Mouse (Mus musculus): ENCODE results near the gene Acsm2. TPM values are rescaled to one million over a fixed set of nuclear protein-coding genes. Genes with fewer than 3 reads are reported as not detected.

The Acsm2 gene
- polyA plus RNA-seq (2012; rRNA removed): not detected in 2 replicates

DNA sequence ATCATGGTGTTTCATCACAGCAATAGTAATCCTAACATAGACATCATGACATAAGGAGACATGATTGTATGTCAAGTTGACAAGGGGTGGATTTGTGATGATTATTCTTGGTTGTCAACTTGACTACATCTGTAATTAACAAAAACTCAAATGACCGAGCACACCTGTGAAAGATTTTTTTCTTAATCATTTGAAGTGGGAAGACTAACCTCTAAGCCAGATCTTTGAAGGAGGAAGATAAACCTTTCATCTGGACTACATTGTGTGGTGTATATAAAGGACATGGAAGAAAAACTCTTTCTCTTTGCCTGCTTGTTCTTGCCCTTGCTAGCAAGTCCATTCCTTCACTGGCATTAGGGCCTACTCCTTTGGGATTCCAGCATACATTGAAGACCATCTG lies at the start of gene Acsm2:
Acsm2 (plus strand) TSS at position 301 of the 400 bp plus-strand sequence.
- TF ChIP-seq CTCF (IDR thresholded peaks at IDR 0.05; ENCODE audit: borderline replicate concordance, extremely low read depth, insufficient read depth, insufficient read length) (no peak), POLR2A (IDR thresholded peaks at IDR 0.05; ENCODE audit: borderline replicate concordance, extremely low read depth, insufficient read depth, insufficient read length, poor library complexity, severe bottlenecking) (no peak)
- DNase-seq (ENCODE audit: low read depth): no peak

DNA sequence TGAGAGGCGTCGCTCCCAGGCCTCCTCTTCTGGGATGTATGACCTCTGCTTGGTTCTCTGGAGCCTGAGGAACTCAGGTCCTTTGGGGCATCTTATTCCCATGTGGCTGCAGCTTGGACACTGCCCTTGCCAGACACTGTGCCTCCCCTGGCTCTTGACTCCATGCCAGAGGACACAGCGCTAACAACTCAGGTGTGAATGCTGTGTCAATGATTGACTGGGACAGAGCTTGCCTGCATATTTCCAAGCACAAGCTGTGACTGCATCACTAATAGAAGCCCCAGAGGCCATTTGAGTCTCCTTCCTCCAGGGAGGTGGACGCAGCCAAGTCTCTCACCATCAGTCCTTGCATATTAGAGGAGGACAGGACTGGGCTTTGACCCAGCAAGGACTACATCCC lies 43.0 kb upstream of the Acsm2 start:
- TF ChIP-seq CTCF (IDR thresholded peaks at IDR 0.05; ENCODE audit: borderline replicate concordance, extremely low read depth, insufficient read depth, insufficient read length): no peak
- no peak for TF ChIP-seq POLR2A (IDR thresholded peaks at IDR 0.05; ENCODE audit: borderline replicate concordance, extremely low read depth, insufficient read depth, insufficient read length, poor library complexity, severe bottlenecking)
- no peak for DNase-seq (ENCODE audit: low read depth)

DNA sequence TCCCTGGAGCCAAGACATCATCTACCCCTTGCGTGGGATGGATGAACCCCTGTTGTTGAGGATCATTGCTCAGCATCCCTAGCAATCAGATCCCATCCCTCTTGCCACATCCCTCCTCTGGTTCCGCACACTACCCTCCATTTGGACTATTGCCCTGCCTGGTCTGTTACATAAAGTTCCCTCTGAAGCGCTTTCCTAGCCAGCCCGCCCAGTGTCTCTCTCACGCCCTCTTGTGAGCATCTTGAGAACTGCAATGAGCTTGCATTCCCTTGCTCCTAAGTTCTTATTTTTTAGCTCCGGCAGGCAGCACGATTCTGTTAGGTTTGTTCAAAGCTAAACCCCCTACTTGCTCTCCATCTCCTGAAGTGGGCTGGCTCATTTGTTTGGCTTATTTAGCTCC lies 41.1 kb upstream of the Acsm2 start:
- TF ChIP-seq POLR2A (IDR thresholded peaks at IDR 0.05; ENCODE audit: borderline replicate concordance, extremely low read depth, insufficient read depth, insufficient read length, poor library complexity, severe bottlenecking) (no peak), CTCF (IDR thresholded peaks at IDR 0.05; ENCODE audit: borderline replicate concordance, extremely low read depth, insufficient read depth, insufficient read length) (peak; percentile 80)
- peak; percentile 69 for DNase-seq (ENCODE audit: low read depth)

DNA sequence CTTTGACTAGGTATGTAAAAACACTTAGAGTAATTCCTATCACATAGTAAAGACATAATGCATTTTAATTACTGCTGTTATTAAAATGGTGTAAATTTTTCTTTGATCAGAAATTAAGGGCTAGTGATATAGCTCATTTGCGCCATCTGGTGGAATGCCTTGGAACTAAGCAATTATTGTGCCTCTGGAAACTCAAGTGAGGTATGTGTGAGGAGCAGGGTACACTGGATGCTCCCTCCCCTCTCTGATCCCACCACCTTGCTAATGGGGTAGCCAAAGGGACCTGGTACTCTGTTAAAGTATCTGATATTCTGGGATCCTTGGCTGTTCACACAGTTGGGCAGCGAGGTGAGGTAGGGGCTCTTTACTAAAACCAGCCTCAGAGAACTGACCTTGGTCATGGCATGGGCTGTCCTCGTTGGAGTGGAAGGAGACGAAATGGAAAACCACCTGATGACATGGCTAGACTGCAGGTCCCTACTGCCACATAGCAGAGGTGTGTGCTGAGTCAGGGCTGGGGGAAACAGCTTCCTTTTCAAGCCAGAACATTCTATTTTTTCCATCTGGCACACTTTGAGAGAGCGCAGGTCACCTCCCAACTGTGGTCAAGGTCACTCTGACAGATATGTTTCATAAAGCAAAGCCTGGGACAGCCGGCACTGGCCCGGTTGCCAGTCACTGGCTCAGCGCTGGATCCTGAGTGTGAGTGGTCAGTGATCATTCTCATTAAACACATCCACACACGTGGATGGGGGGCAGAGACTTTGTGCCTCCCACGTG lies 38.5 kb upstream of the Acsm2 start:
- peak; percentile 62; the same call in 1 of the 2 replicates for TF ChIP-seq CTCF (IDR thresholded peaks at IDR 0.05; ENCODE audit: borderline replicate concordance, extremely low read depth, insufficient read depth, insufficient read length)
- no peak for TF ChIP-seq POLR2A (IDR thresholded peaks at IDR 0.05; ENCODE audit: borderline replicate concordance, extremely low read depth, insufficient read depth, insufficient read length, poor library complexity, severe bottlenecking)
- peak; percentile 62 for DNase-seq (ENCODE audit: low read depth)

DNA sequence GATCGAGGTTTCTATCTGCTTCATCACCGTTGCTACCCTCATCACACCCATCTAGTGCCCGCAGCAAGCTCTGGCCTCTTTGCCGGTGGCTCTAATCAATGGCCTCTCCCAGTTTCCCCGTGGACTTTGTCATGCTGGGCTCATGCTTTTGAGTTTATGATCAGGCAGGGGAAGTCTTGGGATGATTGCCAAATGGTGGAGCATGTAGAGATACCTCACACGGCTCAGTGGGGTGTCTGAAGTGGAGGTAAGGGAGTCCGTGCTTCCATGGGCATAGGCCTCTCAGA lies 37.9 kb upstream of the Acsm2 start:
- no peak for TF ChIP-seq CTCF (IDR thresholded peaks at IDR 0.05; ENCODE audit: borderline replicate concordance, extremely low read depth, insufficient read depth, insufficient read length)
- no peak for TF ChIP-seq POLR2A (IDR thresholded peaks at IDR 0.05; ENCODE audit: borderline replicate concordance, extremely low read depth, insufficient read depth, insufficient read length, poor library complexity, severe bottlenecking)
- DNase-seq (ENCODE audit: low read depth): no peak

DNA sequence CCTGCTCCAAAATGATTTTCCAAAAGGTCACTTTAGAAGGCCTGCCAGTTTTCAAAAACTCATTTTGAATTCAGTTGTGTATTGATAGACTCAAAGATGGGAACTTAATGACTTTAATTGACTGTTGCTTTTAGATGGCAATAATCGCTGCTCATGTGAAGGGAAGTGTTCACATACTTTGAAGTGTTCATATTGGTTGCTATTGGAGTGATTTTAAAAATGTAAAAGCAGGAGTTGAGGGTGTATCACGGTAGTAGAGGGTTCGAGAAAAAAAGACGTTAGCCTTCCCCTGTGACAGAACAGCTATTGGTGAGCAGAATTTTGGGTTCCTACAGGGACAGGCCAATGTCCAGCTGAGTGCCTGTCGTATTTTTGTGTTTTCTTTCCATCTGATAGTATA lies 35.0 kb upstream of the Acsm2 start, which contains the start of gene Acsm5:
Acsm5 (plus strand) TSS at position 301 of the 400 bp plus-strand sequence.
- TF ChIP-seq POLR2A (IDR thresholded peaks at IDR 0.05; ENCODE audit: borderline replicate concordance, extremely low read depth, insufficient read depth, insufficient read length, poor library complexity, severe bottlenecking) (no peak), CTCF (IDR thresholded peaks at IDR 0.05; ENCODE audit: borderline replicate concordance, extremely low read depth, insufficient read depth, insufficient read length) (no peak)
- DNase-seq (ENCODE audit: low read depth): no peak

DNA sequence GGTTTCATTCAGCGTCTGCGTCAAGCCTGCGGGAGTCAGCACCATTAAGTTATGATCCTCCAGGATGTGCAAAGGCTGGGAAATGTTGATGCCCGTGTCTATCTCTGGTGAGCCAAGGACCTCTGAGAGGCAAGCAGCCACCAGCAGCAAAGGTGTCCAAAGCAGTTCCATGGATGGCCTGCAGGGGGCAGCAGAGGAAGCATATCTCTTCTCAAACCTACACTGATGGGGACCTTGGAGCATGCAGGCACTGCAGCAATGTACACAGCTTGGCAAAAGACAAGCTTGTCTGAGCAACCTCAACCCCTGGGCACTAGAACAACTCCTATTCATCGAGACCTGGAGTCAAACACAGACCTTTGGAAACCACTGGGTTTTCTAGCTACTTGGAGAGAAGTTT lies 34.5 kb upstream of the Acsm2 start:
- TF ChIP-seq POLR2A (IDR thresholded peaks at IDR 0.05; ENCODE audit: borderline replicate concordance, extremely low read depth, insufficient read depth, insufficient read length, poor library complexity, severe bottlenecking): no peak
- TF ChIP-seq CTCF (IDR thresholded peaks at IDR 0.05; ENCODE audit: borderline replicate concordance, extremely low read depth, insufficient read depth, insufficient read length): peak; percentile 90
- peak; percentile 49 for DNase-seq (ENCODE audit: low read depth)

DNA sequence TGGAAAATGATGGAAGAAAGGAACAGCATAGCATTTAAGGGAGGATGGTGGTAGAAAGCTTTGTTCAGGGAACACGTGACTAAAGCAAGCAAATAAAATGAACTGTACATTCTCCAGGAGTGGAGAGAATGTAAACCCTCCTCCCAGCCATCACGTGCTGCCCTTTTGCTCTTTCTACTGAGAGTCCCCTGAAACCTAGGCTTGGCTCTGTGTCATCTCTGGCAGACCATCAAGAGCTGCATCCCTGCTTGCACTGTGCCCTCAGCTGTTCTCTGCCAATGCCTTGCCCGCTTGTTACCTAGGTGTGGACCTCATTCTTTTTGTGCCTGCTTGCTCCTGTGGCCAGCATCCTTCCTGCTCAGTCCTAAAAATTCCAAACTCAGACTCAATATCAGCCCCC lies 32.3 kb upstream of the Acsm2 start:
- no peak for TF ChIP-seq POLR2A (IDR thresholded peaks at IDR 0.05; ENCODE audit: borderline replicate concordance, extremely low read depth, insufficient read depth, insufficient read length, poor library complexity, severe bottlenecking)
- no peak for TF ChIP-seq CTCF (IDR thresholded peaks at IDR 0.05; ENCODE audit: borderline replicate concordance, extremely low read depth, insufficient read depth, insufficient read length)
- DNase-seq (ENCODE audit: low read depth): no peak

DNA sequence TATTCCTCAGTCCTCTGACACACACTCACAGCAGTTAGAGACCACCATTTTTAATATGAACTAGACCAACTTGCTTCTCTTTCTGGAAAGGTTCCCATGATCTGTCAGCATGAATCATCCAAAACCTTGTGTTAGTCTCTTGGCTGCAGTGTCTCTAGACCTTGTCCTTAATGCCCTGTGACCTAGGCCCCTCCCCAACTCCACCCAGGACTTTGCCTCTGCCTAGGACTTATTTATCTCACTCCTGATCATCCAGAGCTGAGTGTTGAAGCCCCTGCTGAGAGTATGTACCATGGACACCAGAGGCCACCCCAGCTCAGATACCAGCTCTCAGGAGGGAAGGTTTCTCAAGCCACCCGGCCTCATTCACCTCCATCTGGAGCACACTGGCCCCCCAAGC lies 31.8 kb upstream of the Acsm2 start:
- no peak for DNase-seq (ENCODE audit: low read depth)
- TF ChIP-seq CTCF (IDR thresholded peaks at IDR 0.05; ENCODE audit: borderline replicate concordance, extremely low read depth, insufficient read depth, insufficient read length) (no peak), POLR2A (IDR thresholded peaks at IDR 0.05; ENCODE audit: borderline replicate concordance, extremely low read depth, insufficient read depth, insufficient read length, poor library complexity, severe bottlenecking) (no peak)

DNA sequence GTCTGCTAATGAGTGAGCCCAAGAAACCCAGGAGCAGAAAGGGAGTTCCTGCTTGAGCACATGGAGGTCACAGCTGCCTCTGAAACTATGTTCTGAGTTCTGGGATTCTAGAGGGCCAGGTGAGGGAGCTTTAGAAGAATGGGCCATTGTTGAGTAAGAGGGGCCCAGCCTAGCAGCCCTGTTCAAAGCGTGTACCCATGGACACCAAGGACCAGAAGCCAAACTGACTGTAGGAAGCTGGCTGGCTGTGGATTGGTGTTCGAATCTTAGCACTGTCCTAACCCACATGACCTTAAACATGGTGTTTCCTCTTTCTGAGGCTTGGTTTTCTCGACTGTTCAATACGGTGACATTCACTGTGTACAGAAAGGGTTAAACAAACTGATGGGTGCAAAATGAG lies 30.8 kb upstream of the Acsm2 start, which contains the start of gene Pdilt:
Pdilt (minus strand) TSS at position 101 of the 400 bp plus-strand sequence.
- TF ChIP-seq CTCF (IDR thresholded peaks at IDR 0.05; ENCODE audit: borderline replicate concordance, extremely low read depth, insufficient read depth, insufficient read length) (no peak), POLR2A (IDR thresholded peaks at IDR 0.05; ENCODE audit: borderline replicate concordance, extremely low read depth, insufficient read depth, insufficient read length, poor library complexity, severe bottlenecking) (no peak)

DNA sequence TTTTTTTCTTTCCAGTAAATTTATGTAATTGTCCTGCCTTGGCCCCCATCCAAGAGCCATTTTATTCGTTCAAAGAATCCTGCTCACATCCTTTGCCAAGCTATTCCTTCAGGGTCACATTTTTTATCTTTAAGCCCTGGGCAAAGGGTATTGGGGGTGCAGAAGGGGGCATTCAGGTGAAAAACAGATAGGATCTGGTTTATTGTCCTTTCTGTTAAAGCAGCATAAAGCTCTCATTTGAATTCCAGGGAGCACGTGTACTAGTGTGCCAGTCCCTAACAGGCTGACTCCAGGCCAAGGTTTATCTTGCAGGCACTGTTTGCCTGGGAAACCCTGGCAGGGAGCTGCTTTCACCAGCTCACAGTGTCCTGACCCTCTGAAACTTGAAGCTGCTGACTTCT lies 28.3 kb upstream of the Acsm2 start:
- TF ChIP-seq POLR2A (IDR thresholded peaks at IDR 0.05; ENCODE audit: borderline replicate concordance, extremely low read depth, insufficient read depth, insufficient read length, poor library complexity, severe bottlenecking) (no peak), CTCF (IDR thresholded peaks at IDR 0.05; ENCODE audit: borderline replicate concordance, extremely low read depth, insufficient read depth, insufficient read length) (no peak)
- DNase-seq (ENCODE audit: low read depth): peak; percentile 61

More for the DNA sequence above, 30.8 kb upstream of the Acsm2 start, which contains the start of gene Pdilt:
- DNase-seq (ENCODE audit: low read depth): no peak

DNA sequence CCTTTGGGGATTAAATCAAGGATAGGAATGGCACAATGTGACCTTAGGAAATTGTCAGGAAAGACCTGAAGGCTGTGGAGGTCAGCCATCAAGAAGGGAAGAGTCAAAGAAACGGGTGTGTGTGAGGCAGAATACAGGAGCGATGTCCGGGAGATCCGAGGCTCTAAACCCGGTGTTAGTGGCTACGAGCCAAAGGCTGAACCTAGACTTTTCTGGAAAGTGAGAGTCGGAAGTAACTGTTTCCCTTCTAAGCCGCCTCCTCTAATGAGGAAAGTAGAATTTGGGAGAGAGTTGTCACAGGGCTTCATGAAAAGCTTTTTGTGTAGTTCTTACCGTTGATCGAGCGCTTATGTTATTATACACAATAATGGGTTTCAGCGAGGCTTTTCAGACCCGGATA lies 27.7 kb upstream of the Acsm2 start:
- peak; percentile 10 for DNase-seq (ENCODE audit: low read depth)
- TF ChIP-seq POLR2A (IDR thresholded peaks at IDR 0.05; ENCODE audit: borderline replicate concordance, extremely low read depth, insufficient read depth, insufficient read length, poor library complexity, severe bottlenecking): no peak
- no peak for TF ChIP-seq CTCF (IDR thresholded peaks at IDR 0.05; ENCODE audit: borderline replicate concordance, extremely low read depth, insufficient read depth, insufficient read length)
